Mouse (Mus musculus) cortical plate, adult 2 months (tissue): Measurements from ENCODE around the gene Svs1.

Source experiments
- CTCF ChIP-seq: fragments of 200-500 bp; IDR thresholded peaks from 2 replicates; pipeline ENCODE4 v1.5.1; 2011; ENCODE audit warnings: mild to moderate bottlenecking, control low read depth, low read length; ENCODE audit not compliant: insufficient read depth; ENCODE audit errors: extremely low read depth
- POLR2A ChIP-seq: fragments of 200-500 bp; IDR thresholded peaks from 2 replicates; pipeline ENCODE4 v1.6.1; 2011; ENCODE audit warnings: mild to moderate bottlenecking, low read length, control low read depth; ENCODE audit not compliant: insufficient read depth; ENCODE audit errors: extremely low read depth

DNA sequence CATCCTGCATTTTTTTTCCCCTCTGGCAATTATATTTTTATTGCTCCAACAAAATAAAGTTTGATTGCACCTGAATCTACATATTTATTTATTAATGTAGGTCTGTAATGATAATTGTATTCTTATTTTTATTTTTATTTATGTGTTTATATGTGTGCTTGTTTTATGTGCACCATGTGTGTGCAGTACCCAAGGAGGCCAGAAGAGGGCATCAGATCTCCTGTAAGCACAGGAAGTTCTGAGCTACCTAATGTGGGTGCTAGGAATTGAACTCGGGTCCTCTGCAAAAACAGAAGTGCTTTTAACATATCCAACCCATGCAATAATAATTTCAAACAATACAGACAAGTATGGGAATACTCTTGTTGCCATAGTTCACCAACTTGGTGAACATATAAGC is 23.0 kb downstream of the Svs1 start:
- TF ChIP-seq POLR2A (no peak), CTCF (no peak)
